Mouse (Mus musculus) colon, adult 2 months (tissue): ENCODE results near the gene Rps27. TPM values are rescaled to one million over a fixed set of nuclear protein-coding genes. Genes with fewer than 3 reads are reported as not detected.

ENCODE experiments used
- polyA plus RNA-seq: library from polyadenylated mRNA; depleted of rRNA; stranded (reverse); fragments of >200 nt; gene quantifications from 2 replicates; pipeline ENCODE4 v1.2.3, GENCODE M21; 2012; rRNA removed

Gene Rps27
- 535 and 754 TPM in 2 replicates for polyA plus RNA-seq

DNA sequence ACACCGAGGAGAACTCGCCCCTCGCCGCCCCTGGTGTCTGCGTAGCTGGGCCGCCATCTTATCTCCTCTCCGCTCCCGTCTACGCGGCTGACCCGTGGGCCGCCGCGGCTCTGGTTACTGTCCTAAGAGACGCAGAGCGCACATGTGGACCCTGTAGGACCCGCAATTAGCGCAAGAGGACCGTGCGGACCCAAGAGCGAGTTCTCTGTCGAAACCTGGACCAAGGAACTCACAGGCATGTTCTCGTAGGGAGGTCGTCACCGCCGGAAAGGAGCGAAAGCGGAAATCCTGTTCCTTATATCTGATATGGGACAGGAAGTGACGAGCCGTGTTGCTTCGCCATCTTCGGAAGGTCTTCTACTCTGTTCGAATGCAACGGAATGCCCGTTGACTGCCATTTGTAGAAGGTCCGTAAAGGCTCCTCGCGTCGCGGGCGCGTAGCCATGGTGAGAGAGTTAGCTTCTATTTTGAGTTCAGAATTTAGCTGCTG lies at the start of gene Rps27, which contains the start of gene Rab13:
TSS of gene Rps27 (minus strand) at position 275 of the 490 bp plus-strand sequence.
TSS of gene Rab13 (plus strand) at position 319 of the 490 bp plus-strand sequence.

DNA sequence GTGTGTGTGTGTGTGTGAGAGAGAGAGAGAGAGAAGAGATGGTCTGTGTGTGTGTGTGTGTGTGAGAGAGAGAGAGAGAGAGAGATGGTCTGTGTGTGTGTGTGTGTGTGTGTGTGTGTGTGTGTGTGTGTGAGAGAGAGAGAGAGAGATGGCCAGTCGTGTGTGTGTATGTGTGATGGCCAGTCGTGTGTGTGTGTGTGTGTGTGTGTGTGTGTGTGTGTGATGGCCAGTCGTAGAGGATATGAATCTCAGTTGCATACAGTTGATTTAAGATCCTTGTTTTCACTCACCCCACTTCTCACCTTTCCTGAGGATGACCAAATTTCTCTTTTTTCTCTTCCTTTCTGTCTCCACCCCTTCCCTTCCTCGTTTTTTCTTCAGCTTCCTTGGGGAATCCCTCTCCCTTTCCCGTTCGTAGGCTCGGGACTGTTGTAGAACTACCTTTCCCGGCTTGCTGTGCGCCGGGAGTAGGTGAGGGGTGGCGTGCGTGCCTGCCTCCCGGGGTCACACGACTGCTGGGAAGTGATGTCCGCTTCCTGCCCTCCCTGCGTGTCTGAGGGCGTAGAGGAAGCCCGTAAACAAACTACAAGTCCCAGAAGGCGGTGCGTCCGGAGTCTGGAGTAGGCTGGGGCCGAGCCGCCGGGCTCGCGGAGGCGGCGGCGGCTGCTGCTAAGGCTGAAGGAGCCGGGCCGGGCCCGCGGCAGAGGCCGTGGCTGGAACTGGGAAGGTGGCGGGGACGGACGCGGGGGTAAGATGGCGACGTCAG lies 40.4 kb upstream of the Rps27 start, which contains the start of gene Crtc2:
TSS of gene Crtc2 (plus strand) at position 511 of the 766 bp plus-strand sequence.

DNA sequence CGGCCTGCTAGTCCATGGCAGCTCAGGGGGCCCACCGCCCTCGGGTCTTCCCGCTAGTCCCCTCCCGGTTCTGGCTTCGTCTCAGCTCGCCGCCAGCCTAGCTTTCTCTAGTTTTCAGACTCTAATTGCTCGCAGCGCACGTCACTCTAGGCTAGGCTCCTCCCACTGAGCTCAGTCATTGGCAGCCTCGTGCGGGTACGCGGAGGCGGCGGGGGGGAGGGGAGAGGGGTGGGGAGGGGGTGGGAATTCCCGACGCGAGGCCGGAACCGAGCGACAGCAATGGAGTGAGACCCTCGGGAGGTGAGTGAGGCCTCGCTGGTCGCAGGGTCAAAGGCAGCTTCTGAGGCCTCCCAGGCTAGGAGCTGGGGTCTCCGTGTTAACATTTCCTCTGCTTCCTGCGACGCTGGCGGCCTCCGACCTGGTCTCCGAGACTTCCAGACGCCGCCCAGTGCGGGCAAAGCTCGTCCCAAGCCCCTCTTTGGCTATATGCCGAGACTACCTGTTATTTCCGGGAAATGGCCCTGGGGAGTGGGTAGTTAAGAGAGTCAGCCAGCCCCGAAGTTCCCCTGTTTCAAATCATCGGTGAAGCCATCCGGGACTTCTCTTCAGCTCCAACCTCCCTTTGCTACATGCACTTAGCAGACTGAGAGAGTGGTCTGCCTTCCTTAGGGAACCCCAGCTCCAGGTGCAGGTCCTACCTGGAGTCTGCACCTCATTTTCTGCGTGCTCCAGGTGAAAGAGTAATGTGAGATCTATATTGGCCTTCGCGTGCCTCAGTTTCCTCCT lies 34.7 kb upstream of the Rps27 start, which contains the start of gene Slc39a1:
TSS of gene Slc39a1 (plus strand) at position 213 of the 786 bp plus-strand sequence.

DNA sequence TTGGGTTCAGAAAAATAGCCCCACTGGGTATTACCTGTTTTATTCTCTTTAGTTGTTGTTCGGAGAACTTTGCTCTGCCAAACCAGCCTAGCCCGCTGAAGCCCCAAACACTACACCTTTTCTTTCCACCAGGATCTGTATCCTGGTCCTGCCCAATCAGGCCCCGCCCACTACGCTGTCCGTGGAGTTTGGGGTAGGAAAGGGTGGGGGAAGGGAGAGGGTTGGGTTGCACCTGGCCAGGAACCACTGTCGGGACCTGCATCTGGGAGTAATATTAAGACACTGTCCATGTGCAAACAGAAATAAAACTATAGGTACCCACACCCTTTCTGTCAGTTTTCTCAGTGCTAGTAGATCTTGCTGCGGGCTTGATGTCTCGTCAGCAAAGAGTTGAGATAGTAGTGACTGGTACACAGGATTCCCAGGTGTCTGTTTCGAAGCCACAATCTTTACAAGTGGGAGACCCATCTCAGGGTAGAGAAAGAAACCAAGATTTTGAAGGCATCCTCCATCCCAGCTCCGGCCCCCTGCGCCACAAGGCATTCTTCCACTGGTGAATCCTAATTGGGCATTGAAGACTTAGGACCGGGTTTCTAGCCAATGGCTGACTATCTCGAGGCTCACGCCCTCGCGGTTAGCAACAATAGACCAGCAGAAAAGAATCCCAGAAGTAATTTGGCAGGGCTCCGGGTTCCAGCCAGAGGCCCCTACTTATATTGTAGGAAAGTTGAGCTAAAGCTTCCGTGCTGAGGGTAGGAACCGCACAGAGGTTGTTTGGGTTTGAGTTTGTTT lies 29.7 kb upstream of the Rps27 start, which contains the start of gene Creb3l4:
TSS of gene Creb3l4 (minus strand) at position 529 of the 792 bp plus-strand sequence.

DNA sequence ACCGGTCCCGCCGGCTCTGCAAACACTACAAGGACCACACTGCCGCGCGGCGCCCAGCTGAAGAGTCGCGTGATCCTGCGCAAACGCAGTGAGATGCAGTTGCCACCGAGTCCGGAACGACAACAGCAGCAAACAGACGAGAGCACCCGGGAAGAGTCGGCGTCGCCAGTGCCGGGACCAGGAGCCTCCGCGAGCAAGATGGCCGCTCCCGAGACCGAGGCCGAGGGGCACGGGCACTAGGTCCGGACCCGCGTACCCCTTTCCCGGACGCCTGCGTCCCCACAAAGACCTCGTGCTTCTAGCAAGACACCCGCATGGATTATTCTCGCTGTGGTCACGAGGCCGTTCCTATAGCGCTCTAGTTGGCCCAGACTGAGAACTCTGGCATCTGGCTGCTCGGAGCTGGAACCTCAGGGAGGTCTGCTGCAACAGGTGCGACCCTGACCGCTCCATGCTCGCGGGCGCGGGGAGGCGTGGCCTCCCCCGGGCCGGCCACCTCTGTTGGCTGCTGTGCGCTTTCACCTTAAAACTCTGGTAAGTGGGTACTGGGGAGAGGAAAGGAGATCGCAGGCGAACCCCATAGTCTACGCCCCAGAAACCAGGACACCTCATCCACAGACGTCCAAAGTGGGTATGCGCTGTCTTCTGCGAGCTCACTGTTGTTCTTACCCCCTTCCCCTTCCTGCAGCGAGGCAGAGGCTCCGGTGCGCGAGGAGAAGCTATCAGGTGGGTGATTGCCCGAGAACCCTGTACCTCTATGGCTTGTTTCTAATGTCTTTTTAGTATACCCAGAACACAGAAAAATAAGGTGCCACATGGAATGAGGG lies 18.3 kb upstream of the Rps27 start, which contains the start of gene Jtb:
TSS of gene Jtb (plus strand) at position 91 of the 827 bp plus-strand sequence.

Other genes with a start within 250 kb of the Rps27 start
- 18.0 and 23.4 TPM in 2 replicates for gene Hax1, start 214.9 kb downstream of the Rps27 start, polyA plus RNA-seq
- gene 4933434E20Rik, start 162.0 kb downstream of the Rps27 start, polyA plus RNA-seq, result 16.8 and 21.8 TPM in 2 replicates
- 64.1 and 73.2 TPM in 2 replicates for gene Ubap2l, start 161.0 kb downstream of the Rps27 start, polyA plus RNA-seq
- gene Tpm3, start 141.0 kb downstream of the Rps27 start, polyA plus RNA-seq, result 88.0 and 102 TPM in 2 replicates
- gene Nup210l, start 109.5 kb downstream of the Rps27 start, polyA plus RNA-seq, result 0.16 and 0.33 TPM in 2 replicates
- gene Rab13, start within 50 bp of the Rps27 start, polyA plus RNA-seq, result 6.4 and 7.3 TPM in 2 replicates
- 106 and 118 TPM in 2 replicates for gene Jtb, start 17.9 kb upstream of the Rps27 start, polyA plus RNA-seq
- gene Creb3l4, start 29.9 kb upstream of the Rps27 start, polyA plus RNA-seq, result 37.6 and 37.8 TPM in 2 replicates
- 111 and 113 TPM in 2 replicates for gene Slc39a1, start 34.5 kb upstream of the Rps27 start, polyA plus RNA-seq
- gene Crtc2, start 40.5 kb upstream of the Rps27 start, polyA plus RNA-seq, result 39.7 and 47.5 TPM in 2 replicates
- 11.9 and 15.7 TPM in 2 replicates for gene Dennd4b, start 51.5 kb upstream of the Rps27 start, polyA plus RNA-seq
- gene Gatad2b, start 79.5 kb upstream of the Rps27 start, polyA plus RNA-seq, result 12.9 and 16.4 TPM in 2 replicates
- 11.7 and 12.2 TPM in 2 replicates for gene Slc27a3, start 176.3 kb upstream of the Rps27 start, polyA plus RNA-seq
- 24.1 and 28.2 TPM in 2 replicates for gene Ints3, start 220.0 kb upstream of the Rps27 start, polyA plus RNA-seq